Mouse (Mus musculus): Measurements from ENCODE around the gene Ndufs5. TPM values are rescaled to one million over a fixed set of nuclear protein-coding genes. Genes with fewer than 3 reads are reported as not detected.

Ndufs5 gene
- total and polyA plus RNA-seq, 2 experiments, result 41.1 to 170 TPM

- no peak for DNase-seq (ENCODE audit: extremely low read depth, low read depth, low spot score)
- H3K27ac ChIP-seq (replicated peaks; ENCODE audit: insufficient read depth, low read depth, low read length), result no peak overlapping the region
- no peaks in the 10 kb centered on the region for H3K27me3 ChIP-seq (ENCODE audit: control insufficient read depth, insufficient read depth, low read length)
- TF ChIP-seq POLR2A (IDR thresholded peaks at IDR 0.05; ENCODE audit: extremely low read depth, insufficient read depth, low read length) (no peak), CTCF (IDR thresholded peaks at IDR 0.05; ENCODE audit: low read depth, low read length) (no peak)
- H3K79me2 ChIP-seq (ENCODE audit: control insufficient read depth, insufficient read depth, low read length), result no peaks in the 10 kb centered on the region
- H3K4me3 ChIP-seq (ENCODE audit: insufficient read depth, low read depth, low read length), result no peak overlapping the region
- H3K4me1 ChIP-seq (ENCODE audit: control insufficient read depth, insufficient read depth, low read length), result no peaks in the 10 kb centered on the region
- no peak overlapping the region for H3K9ac ChIP-seq (ENCODE audit: low read depth, low read length)
- 81% methylated on average over 7 of the region's 7 CpGs for WGBS
- no peaks in the 10 kb centered on the region for H3K36me3 ChIP-seq (ENCODE audit: control insufficient read depth, insufficient read depth, low read length)
Measured at GRCm38 (mm10) chr4:123680962-123681361, 37.0 kb downstream of the Ndufs5 start.

GRCm38 (mm10) chr4:123677060-123677804, 40.8 kb downstream of the Ndufs5 start:
- no peaks in the 10 kb centered on the region for H3K36me3 ChIP-seq (ENCODE audit: control insufficient read depth, insufficient read depth, low read length)
- no peaks in the 10 kb centered on the region for H3K4me1 ChIP-seq (ENCODE audit: control insufficient read depth, insufficient read depth, low read length)
- no peak overlapping the region for H3K4me3 ChIP-seq (ENCODE audit: insufficient read depth, low read depth, low read length)
- TF ChIP-seq CTCF (IDR thresholded peaks at IDR 0.05; ENCODE audit: low read depth, low read length), result no peak
- no peak for TF ChIP-seq POLR2A (IDR thresholded peaks at IDR 0.05; ENCODE audit: extremely low read depth, insufficient read depth, low read length)
- WGBS, result 80% methylated on average over 10 of the region's 10 CpGs
- no peaks in the 10 kb centered on the region for H3K79me2 ChIP-seq (ENCODE audit: control insufficient read depth, insufficient read depth, low read length)
- H3K9ac ChIP-seq (ENCODE audit: low read depth, low read length), result no peak overlapping the region
- no peak for DNase-seq (ENCODE audit: extremely low read depth, low read depth, low spot score)
- H3K27ac ChIP-seq (replicated peaks; ENCODE audit: insufficient read depth, low read depth, low read length), result no peak overlapping the region
- H3K27me3 ChIP-seq (ENCODE audit: control insufficient read depth, insufficient read depth, low read length), result no peaks in the 10 kb centered on the region

DNA sequence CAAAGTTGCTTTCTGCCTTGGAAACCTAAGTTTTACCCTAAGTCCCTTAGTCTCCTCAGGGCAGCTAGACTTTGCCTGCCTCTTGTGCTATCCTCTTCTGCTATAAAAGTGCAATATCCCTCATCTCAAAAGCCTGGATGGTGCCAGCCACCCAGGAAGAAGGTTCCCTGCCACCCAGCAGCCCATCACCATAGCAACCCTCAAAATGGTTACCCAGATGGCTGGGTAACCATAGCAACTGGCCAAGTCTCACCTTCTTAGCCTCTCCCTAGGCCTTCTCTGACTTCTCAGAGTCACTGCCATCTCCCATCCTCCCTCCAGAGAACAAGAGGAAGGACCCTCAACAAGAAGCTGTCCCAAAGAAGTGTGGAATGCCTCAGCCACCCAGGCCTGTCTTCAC, 47.4 kb downstream of the Ndufs5 start:
- no peak overlapping the region for H3K27ac ChIP-seq (replicated peaks; ENCODE audit: insufficient read depth, low read depth, low read length)
- H3K9ac ChIP-seq (ENCODE audit: low read depth, low read length), result no peak overlapping the region
- TF ChIP-seq CTCF (IDR thresholded peaks at IDR 0.05; ENCODE audit: low read depth, low read length), result no peak
- TF ChIP-seq POLR2A (IDR thresholded peaks at IDR 0.05; ENCODE audit: extremely low read depth, insufficient read depth, low read length), result no peak
- DNase-seq (ENCODE audit: extremely low read depth, low read depth, low spot score), result no peak
- no peaks in the 10 kb centered on the region for H3K27me3 ChIP-seq (ENCODE audit: control insufficient read depth, insufficient read depth, low read length)
- H3K36me3 ChIP-seq (ENCODE audit: control insufficient read depth, insufficient read depth, low read length), result no peaks in the 10 kb centered on the region
- H3K4me3 ChIP-seq (ENCODE audit: insufficient read depth, low read depth, low read length), result no peak overlapping the region
- H3K79me2 ChIP-seq (ENCODE audit: control insufficient read depth, insufficient read depth, low read length), result no peaks in the 10 kb centered on the region
- H3K4me1 ChIP-seq (ENCODE audit: control insufficient read depth, insufficient read depth, low read length), result no peaks in the 10 kb centered on the region; the same call in 1 of the 2 replicates

DNA sequence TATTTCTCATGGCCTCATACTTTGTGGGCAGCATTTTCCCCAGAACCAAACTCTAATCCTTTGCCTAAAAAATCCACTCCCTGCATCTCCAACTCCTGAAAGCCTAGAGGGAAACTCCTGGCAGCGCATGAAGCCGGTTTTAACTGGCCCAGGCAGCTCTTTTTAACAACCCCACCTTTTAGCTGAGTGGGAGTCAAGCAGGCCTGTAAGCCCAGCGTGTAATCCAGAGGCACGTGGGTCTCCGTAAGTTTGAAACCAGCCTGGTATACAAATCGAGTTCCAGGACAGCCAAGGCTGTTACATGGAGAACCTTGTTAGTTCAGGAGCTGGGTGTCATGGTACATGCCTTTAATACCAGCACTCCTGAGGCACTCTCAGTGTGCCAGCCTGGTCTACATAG, 48.3 kb downstream of the Ndufs5 start:
- no peaks in the 10 kb centered on the region for H3K27me3 ChIP-seq (ENCODE audit: control insufficient read depth, insufficient read depth, low read length)
- 82% methylated on average over 6 of the region's 6 CpGs for WGBS
- TF ChIP-seq CTCF (IDR thresholded peaks at IDR 0.05; ENCODE audit: low read depth, low read length), result no peak
- no peak for TF ChIP-seq POLR2A (IDR thresholded peaks at IDR 0.05; ENCODE audit: extremely low read depth, insufficient read depth, low read length)

DNA sequence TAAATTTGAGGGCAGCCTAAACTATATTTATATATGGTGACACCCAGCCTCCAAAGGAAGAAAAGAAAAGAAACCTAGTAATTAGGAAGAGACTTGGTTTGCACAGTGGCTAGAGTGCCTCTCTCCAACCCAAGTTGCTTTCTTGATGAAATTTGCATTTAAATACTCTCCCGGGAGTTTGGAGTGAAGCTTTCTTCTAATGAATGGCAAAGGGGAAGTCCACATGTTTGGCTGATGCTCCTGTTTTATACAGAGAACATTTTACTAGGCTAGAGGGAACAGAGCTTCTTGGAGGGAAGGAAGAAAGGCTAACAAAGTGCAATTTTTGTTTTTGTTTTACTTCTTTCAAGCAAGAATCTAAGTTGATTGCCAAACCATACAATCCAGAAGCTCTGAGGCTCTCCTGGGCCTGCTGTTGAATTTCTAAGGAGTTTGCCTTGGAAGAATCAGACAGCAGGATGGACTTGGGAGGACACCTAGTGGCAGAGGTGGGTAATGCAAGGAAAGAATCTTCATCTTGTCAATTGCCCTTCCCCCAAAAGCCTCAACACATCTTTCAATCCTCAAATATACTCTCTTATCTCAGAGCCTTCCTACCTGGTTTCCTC, 50.6 kb downstream of the Ndufs5 start:
- peaks cover 7% of the 10 kb centered on the region for H3K4me1 ChIP-seq (ENCODE audit: control insufficient read depth, insufficient read depth, low read length)
- H3K27ac ChIP-seq (replicated peaks; ENCODE audit: insufficient read depth, low read depth, low read length), result no peak overlapping the region
- 16% methylated on average over 1 of the region's 1 CpGs for WGBS
- no peaks in the 10 kb centered on the region for H3K36me3 ChIP-seq (ENCODE audit: control insufficient read depth, insufficient read depth, low read length)
- no peak overlapping the region for H3K9ac ChIP-seq (ENCODE audit: low read depth, low read length)
- H3K4me3 ChIP-seq (ENCODE audit: insufficient read depth, low read depth, low read length), result no peak overlapping the region
- TF ChIP-seq CTCF (IDR thresholded peaks at IDR 0.05; ENCODE audit: low read depth, low read length) (peak; percentile 64), POLR2A (IDR thresholded peaks at IDR 0.05; ENCODE audit: extremely low read depth, insufficient read depth, low read length) (no peak)
- no peaks in the 10 kb centered on the region for H3K27me3 ChIP-seq (ENCODE audit: control insufficient read depth, insufficient read depth, low read length)
- peaks cover 3% of the 10 kb centered on the region for H3K79me2 ChIP-seq (ENCODE audit: control insufficient read depth, insufficient read depth, low read length)
- DNase-seq (ENCODE audit: extremely low read depth, low read depth, low spot score), result peak; percentile 68

More for the DNA sequence above, 48.3 kb downstream of the Ndufs5 start:
- Histone ChIP-seq H3K36me3 (ENCODE audit: control insufficient read depth, insufficient read depth, low read length) (no peaks in the 10 kb centered on the region), H3K27ac (replicated peaks; ENCODE audit: insufficient read depth, low read depth, low read length) (no peak overlapping the region), H3K9ac (ENCODE audit: low read depth, low read length) (no peak overlapping the region), H3K4me1 (ENCODE audit: control insufficient read depth, insufficient read depth, low read length) (peaks cover 5% of the 10 kb centered on the region), H3K79me2 (ENCODE audit: control insufficient read depth, insufficient read depth, low read length) (no peaks in the 10 kb centered on the region), H3K4me3 (ENCODE audit: insufficient read depth, low read depth, low read length) (no peak overlapping the region)
- DNase-seq (ENCODE audit: extremely low read depth, low read depth, low spot score), result no peak

GRCm38 (mm10) chr4:123666517-123666916, 51.5 kb downstream of the Ndufs5 start:
- Histone ChIP-seq H3K27me3 (ENCODE audit: control insufficient read depth, insufficient read depth, low read length) (no peaks in the 10 kb centered on the region), H3K79me2 (ENCODE audit: control insufficient read depth, insufficient read depth, low read length) (peaks cover 9% of the 10 kb centered on the region), H3K4me1 (ENCODE audit: control insufficient read depth, insufficient read depth, low read length) (peaks cover 8% of the 10 kb centered on the region), H3K27ac (replicated peaks; ENCODE audit: insufficient read depth, low read depth, low read length) (no peak overlapping the region), H3K4me3 (ENCODE audit: insufficient read depth, low read depth, low read length) (no peak overlapping the region), H3K36me3 (ENCODE audit: control insufficient read depth, insufficient read depth, low read length) (no peaks in the 10 kb centered on the region), H3K9ac (ENCODE audit: low read depth, low read length) (no peak overlapping the region)
- TF ChIP-seq CTCF (IDR thresholded peaks at IDR 0.05; ENCODE audit: low read depth, low read length), result no peak
- no peak for TF ChIP-seq POLR2A (IDR thresholded peaks at IDR 0.05; ENCODE audit: extremely low read depth, insufficient read depth, low read length)
- 100% methylated on average over 1 of the region's 1 CpGs for WGBS
- no peak for DNase-seq (ENCODE audit: extremely low read depth, low read depth, low spot score)

All from liver, adult 2 months (tissue).